Comparison of ENCODE assay signal across 8 mouse cellular contexts in the genomic region with DNA sequence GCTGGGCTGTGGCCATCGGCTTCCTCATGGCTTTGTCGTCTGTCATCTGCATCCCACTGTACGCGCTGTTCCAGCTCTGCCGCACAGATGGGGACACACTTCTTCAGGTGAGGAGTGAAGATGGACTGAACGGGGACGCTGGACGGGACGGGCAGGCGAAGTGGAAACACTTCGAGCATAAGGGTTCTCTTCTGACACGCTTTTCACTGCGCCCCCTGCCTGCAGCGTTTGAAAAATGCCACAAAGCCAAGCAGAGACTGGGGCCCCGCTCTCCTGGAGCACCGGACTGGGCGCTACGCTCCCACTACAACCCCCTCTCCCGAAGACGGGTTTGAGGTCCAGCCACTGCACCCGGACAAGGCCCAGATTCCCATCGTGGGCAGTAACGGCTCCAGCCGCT. TPM values are rescaled to one million over a fixed set of nuclear protein-coding genes. Genes with fewer than 3 reads are reported as not detected.
DNase-seq lines count a peak whose midpoint lies in the region; ATAC-seq and TF ChIP-seq lines count a peak whose summit lies in the region.

No protein-coding gene starts in this region.

- no peak overlapping the region for H3K9ac ChIP-seq in ES-Bruce4 (ENCODE audit: low read depth, poor library complexity, severe bottlenecking)
- H3K9ac ChIP-seq in heart, embryonic 11.5 days (ENCODE audit: low read depth, low read length) = 0 out of 2 replicates have a peak overlapping the region, but pooled peaks have one; percentile 18

- TF ChIP-seq EP300 in ES-Bruce4 (IDR thresholded peaks at IDR 0.05; ENCODE audit: insufficient read depth, low read depth, low read length) = no peak

- no peak for ATAC-seq in heart, embryonic 11.5 days (replicated peaks; ENCODE audit: insufficient number of reproducible peaks, low FRiP score, low TSS enrichment)

- no peaks in the 10 kb centered on the region for H3K27me3 ChIP-seq in ES-Bruce4 (ENCODE audit: control insufficient read depth, insufficient read depth, low read length, poor library complexity, severe bottlenecking)
- H3K27me3 ChIP-seq in heart, embryonic 11.5 days (ENCODE audit: control insufficient read depth, insufficient read depth, low read length) = peaks cover 6% of the 10 kb centered on the region; the same call in 1 of the 2 replicates

- no peaks in the 10 kb centered on the region for H3K36me3 ChIP-seq in ES-Bruce4 (ENCODE audit: control insufficient read depth, insufficient read depth, low read length, poor library complexity, severe bottlenecking)
- no peaks in the 10 kb centered on the region for H3K36me3 ChIP-seq in heart, embryonic 11.5 days (ENCODE audit: control insufficient read depth, insufficient read depth, low read length)

- H3K9me3 ChIP-seq in ES-Bruce4 (replicated peaks; ENCODE audit: control insufficient read depth, insufficient read depth, low read length, poor library complexity, severe bottlenecking) = no peaks in the 10 kb centered on the region
- no peaks in the 10 kb centered on the region for H3K9me3 ChIP-seq in heart, embryonic 11.5 days (replicated peaks; ENCODE audit: control insufficient read depth, low read length)

- 17% methylated on average over 24 of the region's 24 CpGs for WGBS in heart, embryonic 11.5 days (ENCODE audit: insufficient replicate concordance)

- TF ChIP-seq POLR2A in ES-Bruce4 (IDR thresholded peaks at IDR 0.05; ENCODE audit: insufficient read depth, low read length) = no peak

- peak overlapping the region; percentile 48 for H3K4me2 ChIP-seq in heart, embryonic 11.5 days

- no peak overlapping the region for H3K27ac ChIP-seq in ES-Bruce4 (ENCODE audit: insufficient read depth, low read length)
- H3K27ac ChIP-seq in heart, embryonic 11.5 days (ENCODE audit: low read depth, low read length) = no peak overlapping the region

- peak; percentile 60 to 80 for DNase-seq in adrenal gland, adult (ENCODE audit: inconsistent age in 2 of 2, low spot score in 1 of 2)
- no peak for DNase-seq in adrenal gland, adult 8-10 months
- peak; percentile 52 for DNase-seq in embryo, embryonic 11.5 days (ENCODE audit: low read depth, low spot score)
- peak; percentile 72 for DNase-seq in kidney, postnatal 14 days
- DNase-seq in lung, postnatal 4 days = peak; percentile 63 to 74
- DNase-seq in spleen, postnatal 36 days (ENCODE audit: low spot score in 2 of 2) = peak; percentile 15 to 45

- H3K4me3 ChIP-seq in ES-Bruce4 (ENCODE audit: low read depth, low read length) = no peak overlapping the region
- no peak overlapping the region for H3K4me3 ChIP-seq in heart, embryonic 11.5 days (ENCODE audit: low read depth, low read length)

- TF ChIP-seq CTCF in ES-Bruce4 (IDR thresholded peaks at IDR 0.05; ENCODE audit: low read depth, low read length) = peak; percentile 84

- H3K4me1 ChIP-seq in ES-Bruce4 (ENCODE audit: control insufficient read depth, insufficient read depth, low read length) = no peaks in the 10 kb centered on the region
- peaks cover 11% of the 10 kb centered on the region for H3K4me1 ChIP-seq in heart, embryonic 11.5 days (ENCODE audit: control insufficient read depth, insufficient read depth, low read length)

RNA-seq across cellular contexts. Expression of a gene that starts 4.5 kb away (rescaled TPM):
- 1 to 10 TPM; 1.1 to 1.8 (median 1.5) TPM for total RNA-seq in adrenal gland, adult 8-10 months (2022)
- polyA plus RNA-seq in ES-Bruce4 (2011; ENCODE audit: insufficient read depth, insufficient read length, low read depth, missing spikeins) = 1.7 and 3.8 TPM in 2 replicates
- polyA plus RNA-seq in heart, embryonic 11.5 days (2014; fragmentation: Nextera tagmentation; extraction: Ambion mirVana) = 0.56 and 0.90 TPM in 2 replicates

RNA-seq across cellular contexts. Expression of a gene that starts 15.5 kb away (rescaled TPM):
- 10 to 100 TPM; 13.8 to 23.0 (median 19.7) TPM for total RNA-seq in adrenal gland, adult 8-10 months (2022)
- 15.3 and 18.2 TPM in 2 replicates for polyA plus RNA-seq in ES-Bruce4 (2011; ENCODE audit: insufficient read depth, insufficient read length, low read depth, missing spikeins)
- polyA plus RNA-seq in heart, embryonic 11.5 days (2014; fragmentation: Nextera tagmentation; extraction: Ambion mirVana) = 13.8 and 14.1 TPM in 2 replicates

RNA-seq across cellular contexts. Expression of a gene that starts 19.3 kb away (rescaled TPM):
- total RNA-seq in adrenal gland, adult 8-10 months (2022) = 100 to 1,000 TPM; 234 to 264 (median 239) TPM
- polyA plus RNA-seq in ES-Bruce4 (2011; ENCODE audit: insufficient read depth, insufficient read length, low read depth, missing spikeins) = 102 and 115 TPM in 2 replicates
- 194 and 197 TPM in 2 replicates for polyA plus RNA-seq in heart, embryonic 11.5 days (2014; fragmentation: Nextera tagmentation; extraction: Ambion mirVana)

RNA-seq across cellular contexts. Expression of a gene that starts 24.0 kb away (rescaled TPM):
- 10 to 100 TPM in 3 of 4 experiments, 1 to 10 TPM in 1; 8.7 to 13.8 (median 11.2) TPM for total RNA-seq in adrenal gland, adult 8-10 months (2022)
- polyA plus RNA-seq in ES-Bruce4 (2011; ENCODE audit: insufficient read depth, insufficient read length, low read depth, missing spikeins) = 7.4 and 8.0 TPM in 2 replicates
- 12.7 and 14.2 TPM in 2 replicates for polyA plus RNA-seq in heart, embryonic 11.5 days (2014; fragmentation: Nextera tagmentation; extraction: Ambion mirVana)

RNA-seq across cellular contexts. Expression of a gene that starts 33.5 kb away (rescaled TPM):
- 10 to 100 TPM; 15.7 to 23.6 (median 19.2) TPM for total RNA-seq in adrenal gland, adult 8-10 months (2022)
- 2.1 and 3.5 TPM in 2 replicates for polyA plus RNA-seq in ES-Bruce4 (2011; ENCODE audit: insufficient read depth, insufficient read length, low read depth, missing spikeins)
- 8.7 and 15.2 TPM in 2 replicates for polyA plus RNA-seq in heart, embryonic 11.5 days (2014; fragmentation: Nextera tagmentation; extraction: Ambion mirVana)
